15 mouse cellular contexts compared by ENCODE assay signal in the genomic region with DNA sequence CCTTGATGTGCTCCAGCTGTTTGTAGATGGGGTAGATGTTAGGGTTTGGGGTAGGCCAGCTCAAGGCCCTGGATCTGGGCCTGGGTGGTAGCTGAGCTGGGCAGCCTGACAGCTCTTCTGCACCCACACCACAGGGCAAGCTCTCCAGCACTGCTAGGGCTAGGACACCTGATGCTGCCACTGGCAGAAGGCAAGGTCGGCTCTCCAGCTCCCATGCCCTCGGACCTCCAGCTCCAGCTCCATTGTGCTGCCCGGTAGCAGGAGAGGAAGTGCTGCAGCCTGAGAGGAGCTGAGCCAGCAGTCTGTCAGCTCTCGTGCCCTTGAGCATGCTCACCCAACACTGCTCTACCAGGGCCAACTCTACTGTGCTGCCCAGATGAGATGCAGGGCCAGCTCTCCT. TPM values are rescaled to one million over a fixed set of nuclear protein-coding genes. Genes with fewer than 3 reads are reported as not detected.
A peak's percentile ranks its signal among the peaks of the same experiment; 100 is the strongest.
DNase-seq lines count a peak whose midpoint lies in the region; ATAC-seq and TF ChIP-seq lines count a peak whose summit lies in the region.
"Had no signal": no experiment of that assay in that cellular context is flagged by ENCODE, and none has a peak within 500 bp of the region (broad histone marks: within the 10 kb centered on the region; RNA-seq: fewer than 3 reads in every experiment).

No protein-coding gene starts in this region.

- no peaks in the 10 kb centered on the region for H3K27me3 ChIP-seq in intestine, embryonic 14.5 days (replicated peaks; ENCODE audit: control insufficient read depth, insufficient read depth, low read length)
- H3K27me3 ChIP-seq in intestine, postnatal 0 days (replicated peaks; ENCODE audit: control insufficient read depth, insufficient read depth, low read length) = no peaks in the 10 kb centered on the region
- H3K27me3 ChIP-seq in lung, postnatal 0 days (replicated peaks; ENCODE audit: insufficient read depth, low read length) = no peaks in the 10 kb centered on the region
- no peaks in the 10 kb centered on the region for H3K27me3 ChIP-seq in stomach, embryonic 15.5 days (replicated peaks)
- no peaks in the 10 kb centered on the region for H3K27me3 ChIP-seq in stomach, postnatal 0 days (ENCODE audit: control insufficient read depth, insufficient read depth, low read length)
- H3K27me3 ChIP-seq in midbrain, postnatal 0 days (ENCODE audit: insufficient read depth, low read length) = no peaks in the 10 kb centered on the region
- H3K27me3 ChIP-seq: embryonic facial prominence, embryonic 13.5 days; liver, embryonic 13.5 days had no signal

- no peak for TF ChIP-seq CTCF in intestine, postnatal 0 days (IDR thresholded peaks at IDR 0.05; ENCODE audit: low read depth)
- TF ChIP-seq CTCF in lung, postnatal 0 days (IDR thresholded peaks at IDR 0.05) = no peak
- TF ChIP-seq CTCF in lung, adult 2 months (IDR thresholded peaks at IDR 0.05; ENCODE audit: insufficient read depth, low read length) = no peak
- TF ChIP-seq CTCF in stomach, postnatal 0 days (IDR thresholded peaks at IDR 0.05; ENCODE audit: low read depth) = no peak
- TF ChIP-seq CTCF in midbrain, postnatal 0 days (IDR thresholded peaks at IDR 0.05) = no peak

- H3K9me3 ChIP-seq in intestine, embryonic 14.5 days (ENCODE audit: control insufficient read depth, low read length) = no peaks in the 10 kb centered on the region
- no peaks in the 10 kb centered on the region for H3K9me3 ChIP-seq in intestine, postnatal 0 days (ENCODE audit: control insufficient read depth)
- no peaks in the 10 kb centered on the region for H3K9me3 ChIP-seq in lung, postnatal 0 days (ENCODE audit: low read length)
- no peaks in the 10 kb centered on the region for H3K9me3 ChIP-seq in stomach, embryonic 15.5 days
- H3K9me3 ChIP-seq in stomach, postnatal 0 days (ENCODE audit: control insufficient read depth, low read length) = no peaks in the 10 kb centered on the region
- H3K9me3 ChIP-seq in midbrain, postnatal 0 days (ENCODE audit: low read length) = no peaks in the 10 kb centered on the region
- H3K9me3 ChIP-seq: embryonic facial prominence, embryonic 13.5 days; forebrain, embryonic 10.5 days; heart, embryonic 13.5 days; liver, embryonic 13.5 days had no signal

- H3K4me2 ChIP-seq in intestine, embryonic 14.5 days (ENCODE audit: low read length) = no peak overlapping the region
- H3K4me2 ChIP-seq in intestine, postnatal 0 days (replicated peaks; ENCODE audit: low read depth) = no peak overlapping the region
- H3K4me2 ChIP-seq in lung, postnatal 0 days (replicated peaks; ENCODE audit: low read depth, low read length) = no peak overlapping the region
- no peak overlapping the region for H3K4me2 ChIP-seq in stomach, embryonic 15.5 days
- H3K4me2 ChIP-seq in stomach, postnatal 0 days (replicated peaks; ENCODE audit: low read depth) = no peak overlapping the region
- no peak overlapping the region for H3K4me2 ChIP-seq in midbrain, postnatal 0 days (ENCODE audit: low read depth, low read length, poor library complexity, severe bottlenecking)
- H3K4me2 ChIP-seq: embryonic facial prominence, embryonic 13.5 days; heart, embryonic 13.5 days; liver, embryonic 13.5 days had no signal

- no peak overlapping the region for H3K27ac ChIP-seq in intestine, embryonic 14.5 days (ENCODE audit: low read depth)
- H3K27ac ChIP-seq in intestine, postnatal 0 days (ENCODE audit: low read depth, low read length) = no peak overlapping the region
- no peak overlapping the region for H3K27ac ChIP-seq in lung, postnatal 0 days (ENCODE audit: low read length)
- no peak overlapping the region for H3K27ac ChIP-seq in stomach, embryonic 15.5 days
- no peak overlapping the region for H3K27ac ChIP-seq in stomach, postnatal 0 days (replicated peaks)
- H3K27ac ChIP-seq in midbrain, postnatal 0 days (ENCODE audit: low read depth, low read length) = no peak overlapping the region
- H3K27ac ChIP-seq: embryonic facial prominence, embryonic 13.5 days; forebrain, embryonic 10.5 days; heart, embryonic 13.5 days had no signal

- no peak for TF ChIP-seq POLR2A in lung, adult 2 months (IDR thresholded peaks at IDR 0.05; ENCODE audit: borderline replicate concordance, extremely low read depth, low read depth, low read length)

- DNase-seq in intestine, embryonic 14.5 days (ENCODE audit: low spot score) = no peak
- DNase-seq in lung, postnatal 0 days (ENCODE audit: low spot score) = no peak
- no peak for DNase-seq in lung, adult 2 months
- DNase-seq in stomach, postnatal 0 days (ENCODE audit: low spot score) = no peak
- no peak for DNase-seq in midbrain, postnatal 0 days (ENCODE audit: low spot score)
- no peak for DNase-seq in adipocyte (ENCODE audit: low spot score)
- DNase-seq: liver, embryonic 13.5 days had no signal

- 0 out of 2 replicates have a peak, but pooled peaks have one; percentile 9 for ATAC-seq in intestine, embryonic 14.5 days (replicated peaks; ENCODE audit: low FRiP score, low TSS enrichment, low read depth)
- no peak for ATAC-seq in intestine, postnatal 0 days
- peak; percentile 16; the same call in 1 of the 2 replicates for ATAC-seq in lung, postnatal 0 days
- 0 out of 2 replicates have a peak, but pooled peaks have one; percentile 14 for ATAC-seq in stomach, embryonic 15.5 days (ENCODE audit: insufficient read depth, low FRiP score, low read depth)
- ATAC-seq in stomach, postnatal 0 days (ENCODE audit: low FRiP score, low TSS enrichment) = no peak
- ATAC-seq in midbrain, postnatal 0 days (ENCODE audit: low FRiP score) = 0 out of 2 replicates have a peak, but pooled peaks have one; percentile 41

- H3K9ac ChIP-seq in intestine, embryonic 14.5 days (ENCODE audit: low read length) = no peak overlapping the region
- no peak overlapping the region for H3K9ac ChIP-seq in intestine, postnatal 0 days (ENCODE audit: low read depth, low read length)
- H3K9ac ChIP-seq in lung, postnatal 0 days (replicated peaks; ENCODE audit: low read depth) = no peak overlapping the region
- H3K9ac ChIP-seq in stomach, embryonic 15.5 days = no peak overlapping the region
- no peak overlapping the region for H3K9ac ChIP-seq in stomach, postnatal 0 days (ENCODE audit: low read length)
- no peak overlapping the region for H3K9ac ChIP-seq in midbrain, postnatal 0 days (replicated peaks; ENCODE audit: low read length, poor library complexity, severe bottlenecking)
- H3K9ac ChIP-seq: embryonic facial prominence, embryonic 13.5 days; heart, embryonic 13.5 days; liver, embryonic 13.5 days had no signal

- no peaks in the 10 kb centered on the region for H3K36me3 ChIP-seq in intestine, embryonic 14.5 days (ENCODE audit: control insufficient read depth, insufficient read depth, low read length)
- H3K36me3 ChIP-seq in intestine, postnatal 0 days (ENCODE audit: control insufficient read depth, insufficient read depth) = no peaks in the 10 kb centered on the region
- H3K36me3 ChIP-seq in lung, postnatal 0 days (ENCODE audit: insufficient read depth, low read length) = no peaks in the 10 kb centered on the region
- no peaks in the 10 kb centered on the region for H3K36me3 ChIP-seq in stomach, embryonic 15.5 days
- no peaks in the 10 kb centered on the region for H3K36me3 ChIP-seq in stomach, postnatal 0 days (ENCODE audit: control insufficient read depth, insufficient read depth, low read length)
- H3K36me3 ChIP-seq in midbrain, postnatal 0 days (ENCODE audit: insufficient read depth, low read length) = no peaks in the 10 kb centered on the region
- H3K36me3 ChIP-seq: embryonic facial prominence, embryonic 13.5 days; forebrain, embryonic 10.5 days; heart, embryonic 13.5 days; liver, embryonic 13.5 days had no signal

- no peak for TF ChIP-seq EP300 in lung, postnatal 0 days (IDR thresholded peaks at IDR 0.05)
- no peak for TF ChIP-seq EP300 in stomach, postnatal 0 days (optimal IDR thresholded peaks at IDR 0.05)

- H3K4me1 ChIP-seq in intestine, embryonic 14.5 days (replicated peaks; ENCODE audit: control insufficient read depth, insufficient read depth, low read length) = 0 out of 2 replicates have a peak, but pooled peaks cover 5% of the 10 kb centered on the region
- H3K4me1 ChIP-seq in intestine, postnatal 0 days (replicated peaks; ENCODE audit: control insufficient read depth, insufficient read depth, low read length) = no peaks in the 10 kb centered on the region
- no peaks in the 10 kb centered on the region for H3K4me1 ChIP-seq in lung, postnatal 0 days (ENCODE audit: insufficient read depth, low read depth, low read length)
- no peaks in the 10 kb centered on the region for H3K4me1 ChIP-seq in lung, adult 2 months (ENCODE audit: control insufficient read depth, insufficient read depth, low read length)
- 0 out of 2 replicates have a peak, but pooled peaks cover 3% of the 10 kb centered on the region for H3K4me1 ChIP-seq in stomach, embryonic 15.5 days
- H3K4me1 ChIP-seq in stomach, postnatal 0 days (replicated peaks; ENCODE audit: control insufficient read depth, insufficient read depth) = no peaks in the 10 kb centered on the region
- no peaks in the 10 kb centered on the region for H3K4me1 ChIP-seq in midbrain, postnatal 0 days (ENCODE audit: insufficient read depth, low read length)
- H3K4me1 ChIP-seq: embryonic facial prominence, embryonic 13.5 days; liver, embryonic 13.5 days had no signal

- 48% methylated on average over 4 of the region's 4 CpGs for WGBS in intestine, embryonic 14.5 days
- 61% methylated on average over 4 of the region's 4 CpGs for WGBS in intestine, postnatal 0 days
- WGBS in lung, postnatal 0 days = 43% methylated on average over 4 of the region's 4 CpGs
- WGBS in lung, adult 2 months = 43% methylated on average over 4 of the region's 4 CpGs
- 53% methylated on average over 4 of the region's 4 CpGs for WGBS in stomach, embryonic 15.5 days
- WGBS in stomach, postnatal 0 days = 64% methylated on average over 4 of the region's 4 CpGs
- WGBS in midbrain, postnatal 0 days = 86% methylated on average over 4 of the region's 4 CpGs

- no peak overlapping the region for H3K4me3 ChIP-seq in intestine, embryonic 14.5 days (ENCODE audit: low read depth, low read length)
- H3K4me3 ChIP-seq in intestine, postnatal 0 days (ENCODE audit: low read depth, low read length) = no peak overlapping the region
- H3K4me3 ChIP-seq in lung, postnatal 0 days (ENCODE audit: low read depth, low read length) = no peak overlapping the region
- no peak overlapping the region for H3K4me3 ChIP-seq in lung, adult 2 months (replicated peaks; ENCODE audit: extremely low read depth, low read depth, low read length)
- no peak overlapping the region for H3K4me3 ChIP-seq in stomach, embryonic 15.5 days (replicated peaks)
- H3K4me3 ChIP-seq in stomach, postnatal 0 days (ENCODE audit: low read depth, low read length) = no peak overlapping the region
- no peak overlapping the region for H3K4me3 ChIP-seq in midbrain, postnatal 0 days (ENCODE audit: low read depth, low read length)
- H3K4me3 ChIP-seq: embryonic facial prominence, embryonic 13.5 days; forebrain, embryonic 10.5 days; heart, embryonic 13.5 days; liver, embryonic 13.5 days had no signal

RNA-seq across cellular contexts. Expression of a gene that starts 8.3 kb away (rescaled TPM):
- polyA plus RNA-seq in intestine, embryonic 14.5 days (2014; fragmentation: Nextera tagmentation; extraction: Ambion mirVana) = 0.99 and 1.6 TPM in 2 replicates
- polyA plus RNA-seq in intestine, postnatal 0 days (2015; fragmentation: Nextera tagmentation; extraction: Ambion mirVana) = 2.4 and 2.8 TPM in 2 replicates
- 8.2 and 13.4 TPM in 2 replicates for polyA plus RNA-seq in lung, postnatal 0 days (2015; fragmentation: Nextera tagmentation; extraction: Ambion mirVana)
- 11.5 and 13.1 TPM in 2 replicates for polyA plus RNA-seq in lung, adult 2 months (2012; rRNA removed)
- polyA plus RNA-seq in stomach, embryonic 15.5 days (2015; fragmentation: Nextera tagmentation; extraction: Ambion mirVana) = 1.7 and 1.8 TPM in 2 replicates
- 1.7 and 2.5 TPM in 2 replicates for polyA plus RNA-seq in stomach, postnatal 0 days (2015; fragmentation: Nextera tagmentation; extraction: Ambion mirVana)
- total RNA-seq in midbrain, postnatal 0 days (2014; rRNA removed) = 2.0 and 3.8 TPM in 2 replicates
- polyA plus RNA-seq in midbrain, postnatal 0 days (2015; fragmentation: Nextera tagmentation; extraction: Ambion mirVana) = 1.8 TPM in 2 replicates
- total RNA-seq: hematopoietic stem cell, adult 5-6 weeks; megakaryocyte-erythroid progenitor cell, adult 5-6 weeks; MEL had no signal

Comparison
In these comparisons a context has a peak if more than half of its experiments do, and no peak if none do; other contexts are left out.
1. ATAC-seq: peak in intestine, embryonic 14.5 days (single experiment), lung, postnatal 0 days (single experiment), stomach, embryonic 15.5 days (single experiment) and midbrain, postnatal 0 days (single experiment); none in intestine, postnatal 0 days (single experiment) and stomach, postnatal 0 days (single experiment).